Mouse (Mus musculus): Measurements from ENCODE around the gene Dtx3.
"Not testable (repeated sequence)": the region's sequence is repeated elsewhere in the genome, so short reads cannot be mapped to it uniquely, and the experiment has no call there.

The Dtx3 gene

DNA sequence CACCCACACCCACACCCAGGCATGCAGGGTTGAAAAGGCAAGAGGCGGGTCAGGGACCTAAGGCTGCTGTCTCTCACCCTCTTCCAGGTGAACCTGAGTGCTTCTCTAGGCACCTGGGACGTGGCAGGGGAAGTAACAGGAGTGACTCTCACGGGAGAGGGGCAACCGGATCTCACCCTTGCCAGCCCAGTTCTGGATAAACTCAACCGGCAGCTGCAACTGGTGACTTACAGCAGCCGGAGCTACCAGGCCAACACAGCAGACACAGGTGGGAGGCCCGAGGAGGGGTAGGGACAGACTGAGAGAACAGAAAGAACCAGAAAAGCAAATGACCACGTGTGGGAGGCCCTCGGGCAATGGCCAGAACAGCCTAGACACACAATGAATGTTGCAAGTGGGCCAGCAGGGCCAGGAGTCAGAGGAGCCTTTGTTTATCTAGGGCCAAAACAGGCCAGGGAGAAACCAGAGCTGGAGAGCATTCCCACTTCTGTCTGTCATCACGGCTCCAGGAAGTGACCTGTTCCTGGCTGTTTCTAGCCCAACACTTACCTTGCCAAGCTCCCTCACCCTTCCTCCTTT, 27.8 kb downstream of the Dtx3 start:
- in situ Hi-C loops (cut with MboI, MseI), result loop anchor here (5.0 kb wide), 2 partner anchors 45 to 55 kb away; partner anchors contain the start of gene Os9 (in 1 of the 2)

DNA sequence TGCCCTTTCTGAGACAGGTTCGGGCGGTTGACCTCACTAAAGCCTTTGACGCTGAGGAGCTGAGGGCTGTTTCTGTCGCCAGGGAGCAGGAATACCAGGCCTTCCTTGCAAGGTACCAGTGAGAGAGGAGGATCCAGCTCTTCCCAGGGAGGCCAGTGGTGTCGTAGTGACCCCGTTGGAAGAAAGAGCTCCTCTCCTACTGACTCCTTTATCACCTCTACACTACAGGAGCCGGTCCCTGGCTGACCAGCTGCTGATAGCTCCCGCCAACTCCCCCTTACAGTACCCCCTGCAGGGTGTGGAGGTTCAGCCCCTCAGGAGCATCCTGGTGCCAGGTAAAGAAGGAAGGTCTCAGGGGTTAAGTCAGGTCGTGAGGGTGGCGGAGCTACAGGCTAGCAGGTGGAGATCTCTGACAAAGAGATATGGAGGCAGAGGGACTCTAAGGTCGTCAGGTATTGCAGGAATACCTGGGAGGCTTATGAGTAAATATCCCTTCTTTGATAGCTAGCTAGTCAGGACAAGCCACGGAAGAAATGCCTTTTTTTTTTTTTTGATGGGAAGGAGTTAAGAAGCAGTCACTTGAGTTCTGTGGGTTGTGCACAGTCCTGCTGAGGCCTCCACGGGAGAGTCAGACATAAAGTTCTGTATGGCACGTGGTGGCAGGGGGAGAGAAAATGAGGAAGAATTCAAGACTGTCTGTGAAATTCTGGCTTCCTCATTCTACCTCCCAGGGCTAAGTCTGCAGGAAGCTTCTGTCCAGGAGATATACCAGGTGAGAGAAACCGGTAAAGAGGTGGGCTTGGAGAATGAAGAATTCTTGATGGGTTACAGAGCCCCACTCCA, 28.5 kb downstream of the Dtx3 start:
- in situ Hi-C loops (cut with MboI, MseI), result loop anchor here (5.0 kb wide), 2 partner anchors 45 to 55 kb away; partner anchors contain the start of gene Os9 (in 1 of the 2)

DNA sequence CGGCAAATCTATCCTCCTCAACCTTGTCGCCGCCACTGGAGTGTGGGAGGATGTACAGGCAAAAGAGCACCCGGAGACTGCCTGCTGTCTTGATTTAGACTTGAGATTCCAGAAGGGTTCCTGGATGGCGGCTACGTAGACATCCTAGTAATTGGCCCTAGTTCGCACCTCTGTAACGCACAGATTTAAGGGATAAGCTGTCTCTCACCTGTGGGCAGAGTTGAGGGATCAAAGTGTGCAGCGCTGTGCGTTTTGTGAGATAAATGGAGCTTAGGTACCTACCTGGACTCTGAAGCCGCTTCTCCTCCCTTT, 29.2 kb downstream of the Dtx3 start:
- in situ Hi-C loops (cut with MboI, MseI), result loop anchor here (5.0 kb wide), 2 partner anchors 44 to 54 kb away; partner anchors contain the start of gene Os9 (in 1 of the 2)

- in situ Hi-C loops (cut with MboI, MseI), result loop anchor here (5.0 kb wide), 2 partner anchors 44 to 54 kb away; partner anchors contain the start of gene Os9 (in 1 of the 2)
Observed at GRCm38 (mm10) chr10:127165654-127166403, 29.7 kb downstream of the Dtx3 start.

- in situ Hi-C loops (cut with MboI, MseI), result loop anchor here (5.0 kb wide), 2 partner anchors 43 to 53 kb away; partner anchors contain the start of gene Os9 (in 1 of the 2)
Observed at GRCm38 (mm10) chr10:127165354-127165653, 30.2 kb downstream of the Dtx3 start.

DNA sequence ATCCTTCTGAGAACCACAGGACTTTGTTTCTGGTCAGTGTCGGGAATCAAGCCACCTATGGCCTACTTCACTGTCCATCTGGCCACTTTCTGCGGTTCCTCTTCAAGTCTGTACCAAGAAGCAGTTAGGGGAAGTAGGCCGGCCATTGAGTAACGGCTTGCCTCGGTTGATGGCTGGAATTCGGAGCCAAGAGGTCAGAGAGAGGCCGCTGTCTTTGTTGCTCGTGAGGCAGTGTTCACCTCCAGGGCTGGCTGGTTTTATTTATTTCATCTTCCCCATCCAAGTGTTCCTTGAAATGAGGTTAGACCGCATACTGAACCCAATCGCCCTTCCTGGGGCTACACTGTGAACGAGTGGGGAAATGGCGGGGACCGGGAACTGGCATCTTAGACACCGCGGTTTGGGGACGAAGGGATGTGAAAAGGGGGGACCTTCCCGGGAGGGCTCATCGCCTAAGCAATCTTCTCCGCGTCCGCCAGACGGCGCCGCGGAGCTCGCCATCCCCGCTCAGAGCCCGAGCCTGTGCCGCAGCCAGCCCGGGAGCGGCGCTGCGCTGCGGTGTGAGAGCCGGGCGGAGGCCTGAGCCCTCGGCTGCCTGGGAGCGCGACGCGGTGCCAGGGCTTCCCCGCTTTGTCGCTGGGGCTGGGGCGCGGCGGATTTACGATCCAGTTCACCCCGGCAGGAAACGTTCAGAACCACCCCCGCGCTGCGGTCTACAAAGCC, 30.7 kb downstream of the Dtx3 start, which contains the start of gene B4galnt1:
Gene B4galnt1 (plus strand): TSS at position 595 of the 723 bp plus-strand sequence.
- in situ Hi-C loops (cut with MboI, MseI), result loop anchor here (5.0 kb wide), 2 partner anchors 42 to 52 kb away; partner anchors contain the start of gene Os9 (in 1 of the 2)

DNA sequence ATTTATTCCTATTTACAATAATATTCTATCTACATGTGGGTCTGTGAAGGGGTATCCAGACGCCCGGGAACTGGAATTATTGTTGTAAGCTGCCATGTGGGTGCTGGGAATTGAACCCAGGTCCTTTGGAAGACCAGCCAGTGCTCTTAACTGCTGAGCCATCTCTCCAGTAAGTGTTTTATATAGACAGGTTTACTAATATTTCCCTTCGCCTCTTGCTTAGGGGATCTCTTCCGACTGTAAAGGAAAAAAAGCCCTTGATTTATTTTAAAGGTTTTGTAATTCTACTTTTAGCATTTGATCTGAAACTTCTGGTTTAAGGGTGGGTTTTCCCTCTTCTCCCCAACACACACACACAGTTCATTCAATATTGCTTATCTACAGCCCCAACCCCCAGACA, 31.3 kb downstream of the Dtx3 start:
- in situ Hi-C loops (cut with MboI, MseI), result no loop called here

- in situ Hi-C loops (cut with MboI, MseI), result not testable (repeated sequence)
Observed at GRCm38 (mm10) chr10:127162771-127163261, 32.7 kb downstream of the Dtx3 start.

- in situ Hi-C loops (cut with MboI, MseI), result no loop called here
Observed at GRCm38 (mm10) chr10:127160728-127161127, 34.8 kb downstream of the Dtx3 start.

- in situ Hi-C loops (cut with MboI, MseI), result no loop called here
Observed at GRCm38 (mm10) chr10:127160081-127160480, 35.4 kb downstream of the Dtx3 start.

GRCm38 (mm10) chr10:127158471-127158870, 37.1 kb downstream of the Dtx3 start:
- in situ Hi-C loops (cut with MboI, MseI), result no loop called here

DNA sequence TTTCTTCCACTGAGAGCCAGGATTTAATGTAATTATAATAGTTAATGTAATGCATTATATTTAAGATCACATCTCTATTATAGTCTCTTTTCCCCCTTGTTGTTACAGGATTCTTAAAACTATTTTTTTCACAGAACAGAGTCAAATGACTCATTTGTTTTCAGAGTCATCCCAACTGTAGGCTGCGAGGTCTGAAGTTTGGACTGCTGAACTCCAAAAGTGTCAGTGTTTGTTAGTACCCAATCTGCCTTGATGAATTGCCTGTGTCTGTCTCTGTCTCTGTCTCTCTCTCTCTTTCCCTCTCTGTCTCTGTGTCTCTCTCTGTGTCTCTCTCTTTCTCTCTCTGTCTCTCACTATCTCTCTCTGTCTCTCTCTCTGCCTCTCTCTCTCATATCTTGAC, 39.0 kb downstream of the Dtx3 start:
- in situ Hi-C loops (cut with MboI, MseI), result no loop called here

- in situ Hi-C loops (cut with MboI, MseI), result no loop called here
Observed at GRCm38 (mm10) chr10:127156089-127156488, 39.4 kb downstream of the Dtx3 start.

GRCm38 (mm10) chr10:127154652-127155051, 40.9 kb downstream of the Dtx3 start:
- in situ Hi-C loops (cut with MboI, MseI), result no loop called here

DNA sequence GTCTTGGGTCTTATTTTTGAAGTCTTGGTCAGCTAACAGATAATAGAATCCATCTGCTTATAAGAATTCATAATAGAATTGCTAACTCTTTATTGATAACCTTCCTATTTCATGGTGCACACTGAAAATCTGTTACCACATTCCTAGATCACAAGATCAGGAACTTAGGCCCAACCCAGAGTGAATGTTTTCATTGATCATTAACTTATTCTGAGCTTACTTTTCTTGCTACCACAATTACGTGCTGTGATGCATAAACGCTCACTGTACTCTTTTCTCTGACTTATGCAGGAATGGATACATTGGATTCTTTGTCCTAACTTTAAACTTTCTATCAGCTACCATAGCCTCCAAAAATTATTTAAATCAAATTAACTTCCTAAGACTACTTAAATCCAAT, 41.3 kb downstream of the Dtx3 start:
- in situ Hi-C loops (cut with MboI, MseI), result no loop called here

GRCm38 (mm10) chr10:127153323-127153722, 42.2 kb downstream of the Dtx3 start:
- in situ Hi-C loops (cut with MboI, MseI), result no loop called here

DNA sequence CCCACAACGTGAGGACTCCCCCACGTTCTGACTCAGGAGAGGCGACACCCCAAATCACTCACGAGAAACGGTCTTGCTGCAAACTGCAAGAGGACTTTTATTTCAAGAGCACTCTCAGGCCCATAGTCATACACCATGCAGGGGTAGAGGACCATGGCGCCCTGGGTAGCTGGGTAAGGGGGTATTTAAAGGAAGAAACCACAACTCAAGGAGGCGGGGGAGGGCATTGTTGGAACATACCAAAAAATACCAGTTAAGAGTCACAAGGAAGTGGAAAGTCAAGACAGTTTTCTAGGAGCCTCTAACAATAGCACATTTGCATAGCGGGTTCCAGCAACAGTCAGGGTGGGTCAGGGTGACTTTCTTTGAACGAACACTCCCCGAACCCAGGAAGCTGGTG, 43.0 kb downstream of the Dtx3 start:
- in situ Hi-C loops (cut with MboI, MseI), result not testable (repeated sequence)

- in situ Hi-C loops (cut with MboI, MseI), result not testable (repeated sequence)
Observed at GRCm38 (mm10) chr10:127151233-127151632, 44.3 kb downstream of the Dtx3 start.

GRCm38 (mm10) chr10:127150471-127150872, 45.1 kb downstream of the Dtx3 start:
- in situ Hi-C loops (cut with MboI, MseI), result no loop called here

DNA sequence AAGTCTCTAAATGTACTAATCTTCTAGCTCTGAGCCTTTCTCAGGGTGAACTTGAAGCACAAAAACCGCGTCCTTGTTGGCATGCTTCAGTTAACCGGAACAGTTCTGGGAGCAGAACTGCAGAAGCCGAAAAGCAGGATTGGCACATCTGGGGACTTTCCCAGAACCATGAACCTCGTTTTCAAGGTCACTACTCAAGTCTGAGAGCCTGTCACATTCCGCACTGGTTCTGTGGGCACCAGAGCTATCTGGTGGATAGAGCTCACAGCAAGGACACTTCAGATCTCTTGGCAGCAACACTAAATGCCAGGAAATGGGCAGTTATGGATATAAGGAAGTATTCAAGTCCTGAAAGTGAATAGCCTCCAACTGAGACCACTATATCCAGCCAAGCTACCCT, 48.4 kb downstream of the Dtx3 start:
- in situ Hi-C loops (cut with MboI, MseI), result no loop called here

GRCm38 (mm10) chr10:127145303-127145702, 50.2 kb downstream of the Dtx3 start:
- in situ Hi-C loops (cut with MboI, MseI), result no loop called here

All from T-helper 17 cell (primary cell).